Mouse (Mus musculus) CH12F3 (cell line): Measurements from ENCODE around the gene Ifnk.

Experiments used
- in situ Hi-C: fragments of 300-500 bp; cut with MboI; formaldehyde crosslinking; loops from 2 replicates; pipeline ENCODE4 v1.14.3; 2020; ENCODE audit warnings: low sequenced_read_pairs

Gene Ifnk

GRCm38 (mm10) chr4:35151756-35152155 lies at the start of gene Ifnk:
Gene Ifnk, plus strand, starts transcription at chr4:35152056.
- in situ Hi-C loops = loop anchor here (25.0 kb wide), 1 partner anchor 189 kb away; no protein-coding TSS in a partner anchor

DNA sequence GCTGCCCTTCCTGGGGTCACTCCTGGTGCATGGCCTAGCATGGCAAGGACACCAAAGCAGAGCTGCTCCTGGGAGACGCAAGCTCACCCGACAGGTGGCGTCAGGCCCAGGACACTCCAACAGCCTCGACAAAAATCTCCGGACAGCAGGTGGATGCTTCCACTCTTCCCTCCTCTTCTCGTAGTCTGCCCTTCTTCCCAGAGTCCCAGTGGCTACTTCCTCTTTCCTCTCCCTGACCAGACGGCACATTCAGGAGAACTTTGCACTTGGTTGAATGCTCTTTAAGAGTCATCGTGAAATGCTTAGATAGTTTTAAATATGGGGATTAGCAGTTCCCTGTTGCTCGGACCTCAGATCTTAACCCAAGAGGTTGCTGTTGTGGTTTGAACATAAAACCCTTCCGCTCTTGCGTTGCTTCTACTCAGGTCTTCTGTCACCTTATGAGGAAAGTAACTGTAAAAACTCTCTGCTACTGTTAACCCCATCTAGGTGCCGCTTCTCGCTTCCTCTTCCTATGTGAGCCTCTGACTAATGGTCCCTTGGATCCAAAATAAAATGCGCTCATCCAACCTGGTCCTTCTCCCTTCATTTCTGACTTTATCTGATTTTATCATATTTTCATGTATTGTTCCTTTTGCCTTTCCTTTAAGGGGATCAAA lies 46.6 kb upstream of the Ifnk start:
- in situ Hi-C loops = no loop called here

GRCm38 (mm10) chr4:35112452-35112851 lies 39.4 kb upstream of the Ifnk start:
- in situ Hi-C loops = no loop called here

GRCm38 (mm10) chr4:35113516-35114248 lies 38.2 kb upstream of the Ifnk start:
- in situ Hi-C loops = no loop called here

DNA sequence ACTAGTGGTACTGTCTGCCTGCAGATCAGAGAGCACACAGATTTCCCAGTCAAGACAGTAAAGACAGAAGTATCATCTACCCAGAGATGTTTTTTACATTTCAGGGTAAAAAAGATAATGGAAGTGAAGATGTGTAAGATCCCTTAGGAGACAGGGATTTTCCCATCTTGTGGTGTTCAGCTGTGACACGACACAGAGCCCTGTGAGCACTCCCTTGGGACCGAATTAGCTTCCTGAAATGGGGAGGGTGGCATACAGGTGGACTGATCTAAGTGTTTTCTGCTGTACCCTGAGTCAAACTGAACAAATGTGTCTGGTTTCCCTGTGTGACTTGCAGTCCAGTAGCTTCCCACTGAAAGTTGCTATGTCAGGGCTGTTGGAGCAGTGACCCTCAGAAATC lies 36.9 kb upstream of the Ifnk start:
- in situ Hi-C loops = no loop called here

GRCm38 (mm10) chr4:35115933-35116332 lies 35.9 kb upstream of the Ifnk start:
- in situ Hi-C loops = no loop called here

DNA sequence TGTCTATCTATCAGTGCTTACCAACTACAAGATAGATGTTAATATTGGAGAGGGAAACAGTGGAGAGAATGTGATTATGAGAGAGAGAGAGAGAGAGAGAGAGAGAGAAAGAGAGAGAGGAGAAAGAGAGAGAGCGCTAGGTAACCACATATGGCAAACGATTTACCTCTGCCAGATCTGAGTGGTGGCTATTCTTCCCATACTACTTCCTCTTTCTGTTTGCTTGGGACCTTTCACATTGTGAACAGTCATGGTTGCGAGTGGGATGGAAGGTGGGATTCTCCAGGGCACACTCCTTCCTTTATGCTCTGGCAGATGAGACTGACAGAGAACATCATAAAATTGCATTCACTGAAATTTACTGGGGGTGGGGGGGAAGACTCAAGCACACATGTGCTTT lies 34.7 kb upstream of the Ifnk start:
- in situ Hi-C loops = no loop called here

DNA sequence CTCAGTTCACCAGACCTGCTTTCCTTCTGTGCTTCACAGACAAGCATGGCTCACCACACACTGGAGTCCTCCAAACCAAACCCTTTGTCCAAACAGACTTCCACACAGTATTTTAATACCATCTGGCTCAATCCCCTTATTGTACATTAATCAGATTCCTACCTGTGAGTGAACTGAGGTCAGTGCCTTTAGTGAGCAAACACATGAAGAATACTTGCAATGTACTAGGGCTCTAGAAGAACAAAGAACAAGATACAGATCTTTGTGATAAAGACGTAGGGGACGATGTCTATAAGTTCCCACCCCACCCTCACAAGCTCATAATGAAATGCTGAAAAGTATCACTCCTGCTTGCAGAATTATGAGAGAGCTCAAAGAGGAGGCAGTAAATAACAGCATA lies 33.0 kb upstream of the Ifnk start:
- in situ Hi-C loops = no loop called here

DNA sequence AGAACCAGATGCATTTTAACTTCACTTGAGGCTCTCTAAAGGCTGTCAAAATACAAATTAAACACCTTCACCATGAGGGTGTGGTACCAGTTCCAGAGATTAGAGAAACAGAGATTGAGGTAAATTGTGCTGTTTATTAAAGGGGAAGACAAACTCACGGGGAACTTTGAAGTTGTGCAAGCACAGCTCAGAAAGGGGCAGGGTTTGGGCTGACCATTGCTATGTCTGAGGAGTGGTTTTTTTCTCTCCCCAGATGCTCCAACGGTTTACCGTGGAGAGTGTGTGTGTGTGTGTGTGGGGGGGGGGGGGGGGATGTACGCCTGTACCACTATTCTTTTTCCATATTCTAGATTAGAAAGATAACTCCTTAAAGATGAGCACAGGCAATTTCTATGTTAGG lies 31.7 kb upstream of the Ifnk start:
- in situ Hi-C loops = no loop called here

- in situ Hi-C loops = no loop called here
Observed at GRCm38 (mm10) chr4:35120575-35120974, 31.3 kb upstream of the Ifnk start.

- in situ Hi-C loops = no loop called here
Observed at GRCm38 (mm10) chr4:35121060-35121459, 30.8 kb upstream of the Ifnk start.

- in situ Hi-C loops = no loop called here
Observed at GRCm38 (mm10) chr4:35123087-35123486, 28.8 kb upstream of the Ifnk start.

DNA sequence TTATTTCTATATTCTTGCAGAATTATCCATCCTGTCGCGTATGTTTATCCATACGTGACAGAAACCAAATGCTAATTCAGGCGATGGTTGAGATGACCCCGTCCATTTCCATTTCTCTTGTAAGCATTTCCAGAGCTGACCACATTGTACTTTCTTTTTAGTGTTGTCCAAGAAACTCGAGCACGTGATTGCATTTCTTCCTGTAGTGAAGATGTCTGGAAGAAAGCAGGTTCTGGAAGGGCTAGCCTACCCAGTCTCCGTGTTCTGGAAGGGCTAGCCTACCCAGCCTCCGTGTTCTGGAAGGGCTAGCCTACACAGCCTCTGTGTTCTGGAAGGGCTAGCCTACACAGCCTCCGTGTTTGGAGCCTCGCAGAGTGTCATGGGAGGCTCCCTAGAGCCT lies 27.8 kb upstream of the Ifnk start:
- in situ Hi-C loops = no loop called here

DNA sequence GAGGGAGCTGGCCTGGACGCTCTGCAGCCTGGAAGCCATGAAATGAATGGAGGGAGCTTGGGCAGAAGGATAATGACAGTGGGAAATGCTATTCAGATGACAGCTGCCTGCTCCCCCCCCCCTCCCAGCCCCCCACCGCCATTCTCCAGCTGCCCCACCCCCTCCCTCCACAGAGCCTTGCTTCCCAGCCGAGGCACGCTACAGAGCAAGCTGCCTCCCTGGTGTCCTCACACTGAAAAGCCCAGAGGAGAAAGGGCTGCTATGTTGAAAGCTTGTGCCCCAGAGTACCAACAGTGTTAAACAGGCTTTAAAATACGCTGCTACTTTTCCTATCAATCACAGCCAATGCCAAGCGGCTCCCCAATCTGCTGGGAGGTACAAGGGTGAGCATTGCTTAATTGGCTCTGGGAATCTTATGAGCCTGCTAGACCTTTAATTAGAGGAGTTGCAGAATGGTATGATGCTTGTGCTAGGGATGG lies 26.5 kb upstream of the Ifnk start:
- in situ Hi-C loops = no loop called here

GRCm38 (mm10) chr4:35126776-35127175 lies 25.1 kb upstream of the Ifnk start:
- in situ Hi-C loops = no loop called here

GRCm38 (mm10) chr4:35127759-35128158 lies 24.1 kb upstream of the Ifnk start:
- in situ Hi-C loops = no loop called here

DNA sequence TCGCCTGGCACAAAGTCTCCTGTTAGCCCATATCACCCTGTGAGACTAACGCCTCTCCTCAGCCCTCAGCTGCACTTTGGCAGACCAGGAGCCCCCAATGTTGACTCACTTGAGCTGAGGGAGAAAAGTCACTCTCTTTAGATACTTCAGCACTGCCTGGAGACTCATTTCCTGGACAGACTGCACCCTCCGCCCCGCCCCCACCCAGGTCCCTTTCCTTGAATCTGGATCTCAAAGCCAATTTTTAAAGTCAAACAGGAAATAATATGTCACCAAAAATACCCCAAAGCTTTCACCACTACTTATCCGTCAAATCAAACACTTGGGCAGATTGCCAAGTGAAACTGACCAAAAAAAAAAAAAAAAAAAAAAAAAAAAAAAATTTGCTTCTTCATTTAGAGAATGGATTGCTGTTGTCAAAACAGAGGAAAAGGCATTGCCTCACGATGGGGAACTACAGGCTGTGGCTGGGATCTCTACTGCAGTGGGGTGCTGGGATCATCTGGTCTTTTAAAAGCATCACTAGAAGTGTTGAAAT lies 21.4 kb upstream of the Ifnk start:
- in situ Hi-C loops = no loop called here

- in situ Hi-C loops = no loop called here
Observed at GRCm38 (mm10) chr4:35131592-35131991, 20.3 kb upstream of the Ifnk start.

- in situ Hi-C loops = no loop called here
Observed at GRCm38 (mm10) chr4:35133411-35133810, 18.4 kb upstream of the Ifnk start.

- in situ Hi-C loops = no loop called here
Observed at GRCm38 (mm10) chr4:35134846-35135611, 16.8 kb upstream of the Ifnk start.

DNA sequence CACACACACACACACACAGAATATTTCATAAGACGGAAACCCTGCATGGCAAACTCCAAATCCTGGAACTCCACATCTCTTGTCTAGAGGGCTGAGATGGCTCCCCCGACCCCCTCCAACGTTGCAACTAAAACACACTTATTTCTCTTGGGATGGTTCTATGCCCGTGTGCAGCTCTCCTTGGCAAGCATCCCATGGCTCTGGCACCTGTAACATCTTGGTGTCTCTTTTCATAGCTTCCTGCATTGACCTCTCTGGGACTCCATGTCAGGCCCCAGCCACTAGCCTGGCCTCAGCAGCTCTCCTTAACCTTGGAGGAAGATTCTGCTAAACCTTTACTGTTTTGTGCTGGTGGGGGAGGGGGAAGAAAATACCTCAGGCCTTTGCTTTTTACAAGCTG lies 16.1 kb upstream of the Ifnk start:
- in situ Hi-C loops = no loop called here
